Mouse (Mus musculus) E14TG2a.4 (cell line): Measurements from ENCODE around the gene Atf3.
A peak's percentile ranks its signal among the peaks of the same experiment; 100 is the strongest.

ENCODE experiments used
- H3K27me3 ChIP-seq: 2 replicates; pipeline ENCODE4 v1.6.1; 2014; ENCODE audit warnings: low read length, control low read depth; ENCODE audit not compliant: insufficient read depth
- H3K36me3 ChIP-seq: 2 replicates; pipeline ENCODE4 v1.6.1; 2014; ENCODE audit warnings: low read length, control low read depth; ENCODE audit not compliant: insufficient read depth
- H3K4me1 ChIP-seq: replicated peaks from 2 replicates; pipeline ENCODE4 v1.6.1; 2014; ENCODE audit warnings: low read depth, low read length, control low read depth
- H3K4me3 ChIP-seq: replicated peaks from 2 replicates; pipeline ENCODE4 v1.5.1; 2014; ENCODE audit warnings: mild to moderate bottlenecking, low read length
- H3K9me3 ChIP-seq: 2 replicates; pipeline ENCODE4 v1.6.1; 2014; ENCODE audit warnings: low read length, control low read depth
- CTCF ChIP-seq: conservative IDR thresholded peaks from 2 replicates; pipeline ENCODE4 v1.5.1; 2014; ENCODE audit warnings: low read length
- NANOG ChIP-seq: IDR thresholded peaks from 2 replicates; pipeline ENCODE4 v1.6.1; 2014; ENCODE audit warnings: borderline replicate concordance, low read length, mixed read lengths
- POU5F1 ChIP-seq: IDR thresholded peaks from 2 replicates; pipeline ENCODE4 v1.6.1; 2014; ENCODE audit warnings: low read length, borderline replicate concordance

The Atf3 gene

GRCm38 (mm10) chr1:191224302-191224980, 6.6 kb upstream of the Atf3 start:
- no peak for TF ChIP-seq NANOG
- TF ChIP-seq CTCF = no peak
- no peak for TF ChIP-seq POU5F1
- H3K36me3 ChIP-seq = no peaks in the 10 kb centered on the region
- H3K4me1 ChIP-seq = peaks cover 18% of the 10 kb centered on the region
- no peaks in the 10 kb centered on the region for H3K9me3 ChIP-seq
- peaks cover 40% of the 10 kb centered on the region for H3K27me3 ChIP-seq
- H3K4me3 ChIP-seq = peak overlapping the region; percentile 82

DNA sequence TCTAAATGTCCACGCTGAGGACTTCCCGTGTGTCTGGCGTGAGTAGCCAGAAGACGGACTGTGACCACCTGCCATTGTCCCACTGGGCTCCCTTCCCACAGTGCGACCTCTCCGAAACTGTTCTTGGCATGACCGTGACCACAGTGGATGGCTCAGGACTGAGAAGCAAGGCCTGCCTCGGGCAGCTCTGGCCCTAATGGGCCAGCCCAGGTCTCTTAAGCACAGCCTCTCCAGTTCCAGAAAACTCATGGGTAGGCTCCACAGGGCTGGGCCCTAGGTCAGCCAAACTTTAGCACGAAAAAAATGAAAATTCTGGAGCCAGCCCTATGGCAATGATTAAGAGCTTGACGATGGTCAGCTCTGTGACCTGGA, 6.1 kb upstream of the Atf3 start:
- Histone ChIP-seq H3K4me3 (peak overlapping the region; percentile 82), H3K27me3 (peaks cover 43% of the 10 kb centered on the region), H3K36me3 (no peaks in the 10 kb centered on the region), H3K9me3 (no peaks in the 10 kb centered on the region), H3K4me1 (peaks cover 18% of the 10 kb centered on the region)
- TF ChIP-seq NANOG (no peak), CTCF (no peak), POU5F1 (no peak)

GRCm38 (mm10) chr1:191222031-191222430, 4.2 kb upstream of the Atf3 start:
- Histone ChIP-seq H3K36me3 (no peaks in the 10 kb centered on the region), H3K4me3 (no peak overlapping the region), H3K9me3 (no peaks in the 10 kb centered on the region), H3K4me1 (peaks cover 18% of the 10 kb centered on the region), H3K27me3 (peaks cover 62% of the 10 kb centered on the region)
- TF ChIP-seq POU5F1 (no peak), NANOG (no peak), CTCF (no peak)

DNA sequence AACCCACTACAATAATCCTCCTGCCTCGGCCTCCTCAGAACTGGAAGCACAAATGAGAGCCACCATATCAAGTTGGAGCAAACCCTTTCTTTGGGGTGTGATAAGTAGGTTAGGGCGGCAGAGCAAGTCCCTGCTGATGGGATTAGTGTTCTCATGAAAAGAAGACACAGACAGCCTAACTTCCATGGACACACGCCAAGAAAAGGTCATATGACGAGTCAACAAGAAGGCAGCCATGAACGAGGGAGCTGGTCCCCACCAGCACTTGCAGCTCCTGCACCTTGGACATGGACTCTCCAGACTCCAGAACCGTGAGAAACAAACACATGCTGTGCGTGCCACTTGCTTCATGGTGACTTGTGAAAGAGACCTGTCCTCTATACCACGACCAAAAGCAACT, 2.7 kb upstream of the Atf3 start:
- Histone ChIP-seq H3K27me3 (peaks cover 71% of the 10 kb centered on the region), H3K4me3 (no peak overlapping the region), H3K9me3 (no peaks in the 10 kb centered on the region), H3K36me3 (no peaks in the 10 kb centered on the region), H3K4me1 (peaks cover 22% of the 10 kb centered on the region)
- TF ChIP-seq POU5F1 (no peak), NANOG (no peak), CTCF (no peak)

GRCm38 (mm10) chr1:191219748-191220147, 1.9 kb upstream of the Atf3 start:
- Histone ChIP-seq H3K36me3 (no peaks in the 10 kb centered on the region), H3K4me1 (peaks cover 15% of the 10 kb centered on the region), H3K9me3 (no peaks in the 10 kb centered on the region), H3K27me3 (peaks cover 69% of the 10 kb centered on the region), H3K4me3 (no peak overlapping the region)
- TF ChIP-seq NANOG = no peak
- TF ChIP-seq POU5F1 = no peak
- no peak for TF ChIP-seq CTCF

GRCm38 (mm10) chr1:191218583-191218982, 744 bp upstream of the Atf3 start:
- no peaks in the 10 kb centered on the region for H3K9me3 ChIP-seq
- peaks cover 60% of the 10 kb centered on the region for H3K27me3 ChIP-seq
- no peak for TF ChIP-seq NANOG
- no peak for TF ChIP-seq POU5F1
- no peak for TF ChIP-seq CTCF
- no peaks in the 10 kb centered on the region for H3K36me3 ChIP-seq
- no peak overlapping the region for H3K4me3 ChIP-seq
- H3K4me1 ChIP-seq = peaks cover 6% of the 10 kb centered on the region

- Histone ChIP-seq H3K27me3 (peaks cover 41% of the 10 kb centered on the region), H3K9me3 (no peaks in the 10 kb centered on the region), H3K4me1 (peaks cover 4% of the 10 kb centered on the region; the same call in 1 of the 2 replicates), H3K36me3 (no peaks in the 10 kb centered on the region), H3K4me3 (no peak overlapping the region)
- TF ChIP-seq NANOG (no peak), CTCF (no peak), POU5F1 (no peak)
These were observed 1.8 kb downstream of the Atf3 start for GRCm38 (mm10) chr1:191215776-191216661.

GRCm38 (mm10) chr1:191211096-191211495, 6.7 kb downstream of the Atf3 start:
- no peak overlapping the region for H3K4me3 ChIP-seq
- H3K27me3 ChIP-seq = peaks cover 7% of the 10 kb centered on the region; the same call in 1 of the 2 replicates
- 0 out of 2 replicates have a peak, but pooled peaks cover under 1% of the 10 kb centered on the region for H3K4me1 ChIP-seq
- H3K36me3 ChIP-seq = no peaks in the 10 kb centered on the region
- TF ChIP-seq NANOG (no peak), CTCF (no peak), POU5F1 (no peak)
- H3K9me3 ChIP-seq = no peaks in the 10 kb centered on the region
